In genomic region chr15:40340269-40340668, GRCm38 (mm10) we compare ENCODE assay signal across 34 mouse cellular contexts.
"Had no signal": no experiment of that assay in that cellular context is flagged by ENCODE, and none has a peak within 500 bp of the region (broad histone marks: within the 10 kb centered on the region; RNA-seq: fewer than 3 reads in every experiment).

No protein-coding gene starts in this region.

- H3K9me3 ChIP-seq: heart, embryonic 10.5 days; heart, embryonic 12.5 days; heart, embryonic 13.5 days; heart, embryonic 15.5 days; hindbrain, embryonic 10.5 days; hindbrain, embryonic 12.5 days; hindbrain, embryonic 13.5 days; hindbrain, embryonic 15.5 days; intestine, embryonic 15.5 days; kidney, embryonic 15.5 days had no signal

- H3K9ac ChIP-seq: heart, embryonic 12.5 days; heart, embryonic 13.5 days; heart, embryonic 15.5 days; hindbrain, embryonic 12.5 days; hindbrain, embryonic 13.5 days; hindbrain, embryonic 14.5 days; hindbrain, embryonic 15.5 days; intestine, embryonic 15.5 days; kidney, embryonic 15.5 days had no signal

- H3K27ac ChIP-seq: heart, adult 2 months; heart, embryonic 10.5 days; heart, embryonic 13.5 days; heart, embryonic 15.5 days; hindbrain, embryonic 10.5 days; hindbrain, embryonic 12.5 days; hindbrain, embryonic 13.5 days; hindbrain, embryonic 14.5 days; hindbrain, embryonic 15.5 days; hindbrain, postnatal 0 days; intestine, embryonic 15.5 days; kidney, embryonic 15.5 days; kidney, postnatal 0 days; layer of hippocampus, adult 2 months had no signal

- H3K4me2 ChIP-seq: heart, embryonic 11.5 days; heart, embryonic 12.5 days; heart, embryonic 13.5 days; heart, embryonic 15.5 days; hindbrain, embryonic 12.5 days; hindbrain, embryonic 13.5 days; hindbrain, embryonic 14.5 days; hindbrain, embryonic 15.5 days; intestine, embryonic 15.5 days; kidney, embryonic 15.5 days had no signal

- DNase-seq: heart, adult 2 months; heart, postnatal 10 days; heart, postnatal 14 days; heart, postnatal 36 days; heart, postnatal 4 days; kidney, adult 11 months; kidney, adult 18-20 months; kidney, adult 2 months; kidney, adult 8-10 months; kidney, adult 9 months; kidney, postnatal 10 days; kidney, postnatal 14 days; kidney, postnatal 25 days; kidney, postnatal 36 days; kidney, postnatal 4 days had no signal

- H3K36me3 ChIP-seq: heart, embryonic 10.5 days; heart, embryonic 12.5 days; heart, embryonic 13.5 days; heart, embryonic 15.5 days; hindbrain, embryonic 10.5 days; hindbrain, embryonic 12.5 days; hindbrain, embryonic 13.5 days; hindbrain, embryonic 15.5 days; intestine, embryonic 15.5 days; kidney, embryonic 15.5 days had no signal

- H3K4me1 ChIP-seq: heart, embryonic 10.5 days; heart, embryonic 12.5 days; heart, embryonic 13.5 days; heart, embryonic 15.5 days; hindbrain, embryonic 10.5 days; hindbrain, embryonic 12.5 days; hindbrain, embryonic 13.5 days; hindbrain, embryonic 15.5 days; intestine, embryonic 15.5 days; kidney, embryonic 15.5 days had no signal

- H3K27me3 ChIP-seq: heart, embryonic 12.5 days; heart, embryonic 13.5 days; heart, embryonic 15.5 days; hindbrain, embryonic 12.5 days; hindbrain, embryonic 13.5 days; hindbrain, embryonic 15.5 days; intestine, embryonic 15.5 days; kidney, embryonic 15.5 days had no signal

- H3K4me3 ChIP-seq: heart, adult 2 months; heart, embryonic 10.5 days; heart, embryonic 12.5 days; heart, embryonic 13.5 days; heart, embryonic 15.5 days; hindbrain, embryonic 10.5 days; hindbrain, embryonic 12.5 days; hindbrain, embryonic 13.5 days; hindbrain, embryonic 15.5 days; intestine, embryonic 15.5 days; kidney, embryonic 15.5 days; layer of hippocampus, adult 2 months had no signal

- ATAC-seq: hindbrain, embryonic 16.5 days; hindbrain, postnatal 0 days; inflammation-experienced regulatory T-cells, adult 6 months; intestine, embryonic 15.5 days; intestine, embryonic 16.5 days; intestine, postnatal 0 days had no signal
